Mouse (Mus musculus) megakaryocyte, embryonic 14.5 days (primary cell): ENCODE measurements around the gene Acvr2b. TPM values are rescaled to one million over a fixed set of nuclear protein-coding genes. Genes with fewer than 3 reads are reported as not detected.

Source experiments
- H3K27me3 ChIP-seq: replicated peaks from 2 replicates; pipeline ENCODE3; 2012; ENCODE audit warnings: inconsistent platforms
- H3K36me3 ChIP-seq: replicated peaks from 2 replicates; pipeline ENCODE3; 2012; ENCODE audit warnings: low read length, inconsistent platforms, mixed read lengths
- H3K4me1 ChIP-seq: 2 replicates; pipeline ENCODE4 v1.6.1; 2012; ENCODE audit warnings: inconsistent platforms
- H3K4me3 ChIP-seq: replicated peaks from 2 replicates; pipeline ENCODE3; 2012; ENCODE audit warnings: moderate library complexity, mild to moderate bottlenecking, inconsistent platforms
- H3K9me3 ChIP-seq: 2 replicates; pipeline ENCODE4 v1.6.1; 2012; ENCODE audit warnings: inconsistent platforms
- FLI1 ChIP-seq: IDR thresholded peaks from 2 replicates; pipeline ENCODE4 v1.6.1; 2012; ENCODE audit warnings: low read length, inconsistent platforms, mixed read lengths
- GATA1 ChIP-seq: IDR thresholded peaks from 3 replicates; pipeline ENCODE4 v1.6.1; 2012; ENCODE audit warnings: mixed read lengths, low read length, inconsistent platforms, borderline replicate concordance
- polyA plus RNA-seq: library from polyadenylated mRNA; stranded (reverse); fragments of >175 nt; gene quantifications from 2 replicates; pipeline ENCODE4 v1.2.3, GENCODE M21; 2012; ENCODE audit warnings: low replicate concordance; ENCODE audit not compliant: insufficient read depth

The Acvr2b gene
- polyA plus RNA-seq, 1 experiment: 0.81 TPM

DNA sequence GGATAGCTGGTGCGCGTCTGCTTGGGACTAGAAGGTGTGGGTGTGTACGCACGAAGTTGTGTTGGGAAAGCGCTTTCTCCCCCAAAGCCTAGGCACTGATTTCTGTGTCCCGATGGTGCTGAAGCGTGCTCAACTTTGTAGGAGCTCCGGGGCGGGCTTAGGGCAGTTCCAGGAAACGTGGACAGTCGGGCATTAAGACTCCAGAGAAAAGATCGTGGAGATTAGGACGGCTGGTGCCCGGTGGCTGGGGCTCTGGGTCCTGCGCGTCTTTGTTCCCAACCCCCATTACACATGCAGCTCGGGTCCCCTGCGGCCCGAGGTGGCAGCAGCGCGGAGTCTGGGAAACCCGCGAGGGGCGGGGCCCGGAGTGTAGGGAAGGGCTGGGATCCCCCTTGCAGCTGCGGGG lies 1.3 kb downstream of the Acvr2b start:
- peaks cover 75% of the 10 kb centered on the region for H3K27me3 ChIP-seq
- peaks cover 4% of the 10 kb centered on the region for H3K9me3 ChIP-seq
- H3K4me1 ChIP-seq: peaks cover 31% of the 10 kb centered on the region
- H3K36me3 ChIP-seq: no peaks in the 10 kb centered on the region
- H3K4me3 ChIP-seq: peak overlapping the region; percentile 93
- TF ChIP-seq FLI1 (no peak), GATA1 (no peak)

DNA sequence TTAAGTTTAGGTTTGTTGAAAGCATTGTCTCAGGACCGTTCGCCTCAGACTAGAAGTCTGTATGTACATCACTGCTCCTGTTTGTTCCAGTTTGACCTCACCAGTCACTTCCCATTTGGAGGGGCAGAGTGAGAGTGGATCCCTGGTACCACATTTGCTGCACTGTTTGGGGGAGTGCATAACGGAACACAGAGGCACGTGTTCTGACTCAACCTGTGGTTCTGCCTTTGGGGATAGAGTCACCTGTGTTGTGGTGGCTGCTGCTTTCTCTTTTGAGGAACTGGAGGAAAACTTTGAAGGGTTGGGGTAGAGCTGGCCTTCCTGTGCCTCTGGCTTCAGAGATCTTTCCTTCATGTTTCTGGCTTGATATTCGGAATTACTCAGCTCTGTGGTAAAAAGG lies 2.2 kb downstream of the Acvr2b start:
- peaks cover 76% of the 10 kb centered on the region for H3K27me3 ChIP-seq
- no peak for TF ChIP-seq GATA1
- no peak for TF ChIP-seq FLI1
- no peaks in the 10 kb centered on the region for H3K36me3 ChIP-seq
- H3K4me3 ChIP-seq: peak overlapping the region; percentile 71
- H3K9me3 ChIP-seq: peaks cover 2% of the 10 kb centered on the region
- peaks cover 34% of the 10 kb centered on the region for H3K4me1 ChIP-seq

DNA sequence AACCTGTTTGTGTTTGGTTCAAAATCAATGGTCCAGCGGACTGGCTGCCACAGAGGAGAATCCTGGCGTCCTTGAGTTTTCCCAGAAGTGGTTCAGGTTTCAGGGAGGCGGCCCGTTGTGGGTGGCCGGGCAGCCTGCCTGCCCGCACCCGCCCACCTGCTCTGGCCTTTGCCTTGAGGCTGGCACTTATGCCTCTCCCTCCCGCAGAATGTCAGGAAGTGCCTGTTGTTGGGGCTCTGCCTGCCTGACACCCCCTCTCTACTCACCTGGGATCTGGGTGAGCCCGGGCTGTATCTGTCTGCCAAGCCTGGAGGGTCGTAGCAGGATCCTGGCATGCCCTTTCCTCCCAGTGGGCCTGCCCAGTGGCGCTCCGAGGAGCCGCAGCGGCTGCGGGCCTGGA lies 6.0 kb downstream of the Acvr2b start:
- no peak overlapping the region for H3K4me3 ChIP-seq
- TF ChIP-seq GATA1 (no peak), FLI1 (no peak)
- peaks cover 23% of the 10 kb centered on the region for H3K4me1 ChIP-seq
- no peaks in the 10 kb centered on the region for H3K36me3 ChIP-seq
- H3K27me3 ChIP-seq: peaks cover 59% of the 10 kb centered on the region
- H3K9me3 ChIP-seq: peaks cover 22% of the 10 kb centered on the region

DNA sequence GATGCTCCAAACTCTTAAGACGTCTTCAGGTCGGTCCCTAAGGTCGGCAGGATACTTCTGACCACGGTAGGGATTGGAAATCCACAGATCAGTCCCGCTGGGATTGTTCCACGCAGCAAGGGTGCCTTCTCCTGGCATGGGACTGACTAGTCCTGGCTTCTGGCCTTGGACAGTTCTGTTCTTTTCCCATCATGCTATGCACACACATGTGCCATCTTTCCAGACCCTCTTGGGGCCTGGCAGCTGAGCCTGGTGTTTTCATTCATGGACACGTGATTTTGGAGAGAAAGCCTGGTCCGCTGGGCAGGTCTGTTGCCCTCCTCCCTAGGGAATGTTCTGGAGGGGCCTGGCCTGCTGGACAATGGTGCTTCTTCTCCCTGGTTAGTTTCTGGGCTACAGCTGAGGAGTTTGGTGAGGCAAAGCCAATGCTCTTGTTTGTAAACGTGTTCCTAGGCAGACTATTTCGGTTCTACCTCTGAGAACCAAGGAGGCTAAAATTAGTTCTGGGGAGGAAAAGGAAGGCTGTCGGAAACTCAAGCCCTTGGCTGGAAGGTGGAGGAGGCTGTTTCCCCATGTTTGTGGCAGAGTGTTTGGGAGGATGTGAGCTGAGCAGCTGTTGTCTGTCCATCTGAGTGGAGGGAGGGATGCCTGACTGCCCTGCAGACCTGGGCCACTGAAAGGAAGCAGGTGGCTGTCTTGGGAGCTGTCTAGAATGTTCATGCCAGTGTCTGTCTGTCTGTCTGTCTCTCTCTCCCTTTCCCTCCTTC lies 7.2 kb downstream of the Acvr2b start:
- peaks cover 11% of the 10 kb centered on the region for H3K4me1 ChIP-seq
- TF ChIP-seq FLI1: no peak
- TF ChIP-seq GATA1: no peak

DNA sequence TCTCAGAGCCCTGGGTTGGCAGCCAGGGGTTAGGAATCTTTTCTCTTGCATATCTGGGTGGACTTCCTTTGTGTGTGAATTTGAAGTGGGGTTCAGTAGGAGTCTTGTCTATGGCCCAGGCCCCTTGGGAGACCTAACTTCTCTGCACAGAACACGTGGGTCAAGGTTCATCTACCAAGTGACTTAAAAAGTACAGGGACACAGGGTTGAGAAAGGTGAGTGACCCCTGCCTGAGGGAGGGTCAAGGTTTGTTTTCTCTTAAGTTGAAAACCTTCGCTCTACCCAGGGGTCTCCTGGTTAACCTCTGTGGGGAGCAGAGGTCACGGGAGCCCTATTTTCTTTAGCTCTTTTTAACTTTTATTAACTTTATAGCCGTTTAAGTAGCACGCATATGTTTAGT lies 7.9 kb downstream of the Acvr2b start:
- Histone ChIP-seq H3K9me3 (peaks cover 34% of the 10 kb centered on the region), H3K4me1 (peaks cover 9% of the 10 kb centered on the region; the same call in 1 of the 2 replicates), H3K4me3 (no peak overlapping the region), H3K36me3 (no peaks in the 10 kb centered on the region), H3K27me3 (peaks cover 44% of the 10 kb centered on the region)
- TF ChIP-seq FLI1: no peak
- no peak for TF ChIP-seq GATA1

More for the DNA sequence above, 7.2 kb downstream of the Acvr2b start:
- Histone ChIP-seq H3K9me3 (peaks cover 31% of the 10 kb centered on the region), H3K27me3 (peaks cover 49% of the 10 kb centered on the region), H3K4me3 (no peak overlapping the region), H3K36me3 (no peaks in the 10 kb centered on the region)

DNA sequence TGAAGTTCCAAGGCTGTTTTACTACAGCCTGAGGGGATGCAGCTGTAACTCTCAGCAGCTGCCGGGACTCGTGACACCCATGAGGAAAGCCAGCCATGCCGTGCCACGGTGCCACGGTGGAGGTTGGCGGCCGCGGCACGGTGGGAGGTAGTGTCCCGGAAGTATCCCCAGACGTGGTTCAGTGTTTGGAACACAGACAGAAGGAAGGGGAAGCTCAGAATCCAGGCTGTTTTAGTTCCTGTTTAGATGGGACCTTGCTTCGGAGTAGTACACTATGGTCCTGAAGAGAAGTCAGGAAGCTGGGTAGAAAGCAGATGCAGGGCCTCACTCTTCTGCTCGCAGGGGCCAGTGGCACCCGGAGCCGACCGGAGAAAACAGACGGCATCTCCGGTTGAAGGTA lies 16.1 kb downstream of the Acvr2b start:
- peaks cover 11% of the 10 kb centered on the region for H3K9me3 ChIP-seq
- H3K4me3 ChIP-seq: no peak overlapping the region
- peaks cover 4% of the 10 kb centered on the region for H3K4me1 ChIP-seq
- H3K27me3 ChIP-seq: peaks cover 23% of the 10 kb centered on the region
- no peak for TF ChIP-seq FLI1
- H3K36me3 ChIP-seq: no peaks in the 10 kb centered on the region

DNA sequence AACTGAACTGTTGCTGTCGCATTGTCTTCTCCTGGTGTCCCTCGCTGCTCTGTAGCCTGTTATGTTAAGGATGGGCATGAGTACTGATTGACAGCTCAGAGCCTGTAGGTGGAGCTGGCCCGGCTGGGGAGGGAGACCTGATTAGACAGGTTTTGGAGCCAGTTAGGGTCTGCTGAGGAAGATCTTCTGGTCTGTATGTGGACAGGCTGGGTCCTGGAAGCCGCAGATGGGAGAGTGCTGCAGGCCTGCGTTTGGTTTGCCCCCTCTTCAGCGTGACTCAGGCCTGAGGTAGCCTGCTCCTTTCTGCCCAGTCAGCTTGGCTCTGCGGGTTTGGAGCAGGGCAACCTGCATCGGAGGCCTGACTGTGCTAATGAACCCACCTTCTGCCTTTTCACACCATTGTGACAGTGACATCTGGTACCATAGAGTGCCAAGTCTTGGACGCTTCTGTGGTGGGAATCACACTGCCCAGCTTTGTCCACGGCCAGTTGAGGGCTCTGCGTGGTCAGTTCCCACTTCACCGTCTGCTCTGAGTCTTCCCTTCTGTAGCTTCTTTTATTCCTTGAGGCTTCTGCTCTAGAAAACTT lies 18.0 kb downstream of the Acvr2b start:
- peaks cover 20% of the 10 kb centered on the region for H3K27me3 ChIP-seq
- TF ChIP-seq FLI1 (no peak), GATA1 (no peak)

DNA sequence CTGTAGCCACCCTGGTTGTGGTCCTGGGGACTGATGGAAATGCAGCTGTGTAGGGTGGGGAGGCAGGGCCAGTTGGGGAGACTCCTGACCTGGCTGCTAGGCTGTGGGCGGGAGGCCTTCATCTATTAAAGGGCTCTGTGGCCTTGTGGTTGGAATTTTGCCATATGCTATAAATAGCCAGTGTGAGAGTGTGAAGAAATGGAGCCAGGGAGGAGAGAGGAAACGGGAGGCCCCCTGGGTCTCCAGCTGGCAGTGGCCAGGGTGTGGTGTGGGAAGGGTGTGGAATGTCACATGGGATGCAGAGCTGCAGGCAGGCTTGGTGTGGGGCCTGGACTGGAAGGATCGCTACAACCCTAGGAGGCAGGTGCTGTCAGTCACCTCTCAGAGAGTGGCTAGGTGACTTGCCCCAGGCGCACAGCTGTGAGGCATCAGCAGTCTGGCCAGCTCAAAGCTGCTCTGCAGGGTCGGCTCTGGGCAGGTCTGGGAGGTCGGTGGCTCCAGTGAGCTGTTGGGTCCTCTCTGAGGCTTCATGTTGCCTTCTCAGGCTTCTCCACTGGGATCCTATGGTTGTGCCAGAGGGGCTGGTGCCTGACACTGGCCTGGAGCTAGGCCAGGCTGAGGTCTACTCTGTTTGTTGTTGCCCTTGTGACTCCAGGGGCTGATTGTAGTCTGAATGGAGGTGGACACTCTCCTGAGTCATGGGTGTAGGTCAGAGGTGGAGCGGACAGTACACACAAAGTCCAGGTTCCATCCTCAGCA lies 23.5 kb downstream of the Acvr2b start:
- TF ChIP-seq FLI1: no peak
- no peak for TF ChIP-seq GATA1
- peaks cover 3% of the 10 kb centered on the region for H3K36me3 ChIP-seq
- H3K27me3 ChIP-seq: peaks cover 18% of the 10 kb centered on the region

More for the DNA sequence above, 18.0 kb downstream of the Acvr2b start:
- H3K9me3 ChIP-seq: no peaks in the 10 kb centered on the region
- H3K4me1 ChIP-seq: peaks cover 14% of the 10 kb centered on the region
- H3K36me3 ChIP-seq: no peaks in the 10 kb centered on the region
- no peak overlapping the region for H3K4me3 ChIP-seq

DNA sequence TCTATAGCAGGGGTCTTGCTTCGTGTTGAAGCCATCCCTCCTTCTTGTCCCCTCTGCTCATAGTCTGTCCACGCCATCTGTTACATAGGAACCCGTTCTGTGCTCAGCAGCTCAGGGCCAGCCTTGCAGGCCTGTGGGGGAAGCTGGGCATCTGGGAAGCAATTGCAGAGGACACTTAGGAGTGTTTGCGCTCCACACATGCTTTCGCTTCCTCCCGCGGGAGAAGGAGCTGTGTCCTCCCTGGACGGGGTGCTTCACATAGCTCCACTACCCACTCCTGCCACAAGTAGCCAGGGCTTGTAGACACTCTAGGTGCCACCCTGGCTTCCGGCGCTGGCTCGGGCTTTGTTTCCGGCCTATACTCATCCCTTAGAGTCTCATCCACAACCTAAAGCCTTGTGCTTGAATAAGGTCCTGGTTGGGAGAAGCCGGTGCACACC lies 24.1 kb downstream of the Acvr2b start:
- no peak overlapping the region for H3K4me3 ChIP-seq
- H3K4me1 ChIP-seq: peaks cover 35% of the 10 kb centered on the region
- H3K27me3 ChIP-seq: peaks cover 15% of the 10 kb centered on the region
- no peak for TF ChIP-seq FLI1
- no peak for TF ChIP-seq GATA1
- H3K36me3 ChIP-seq: peaks cover 3% of the 10 kb centered on the region
- no peaks in the 10 kb centered on the region for H3K9me3 ChIP-seq

More for the DNA sequence above, 23.5 kb downstream of the Acvr2b start:
- no peaks in the 10 kb centered on the region for H3K9me3 ChIP-seq
- H3K4me1 ChIP-seq: peaks cover 39% of the 10 kb centered on the region
- peak overlapping the region; percentile 60 for H3K4me3 ChIP-seq
